Mouse (Mus musculus): ENCODE measurements around the gene Sipa1l1.

- TF ChIP-seq POLR2A (IDR thresholded peaks at IDR 0.05; ENCODE audit: borderline replicate concordance, insufficient read depth, low read length) (no peak), CTCF (IDR thresholded peaks at IDR 0.05; ENCODE audit: borderline replicate concordance, insufficient read depth, low read depth, low read length) (no peak)
Observed at GRCm38 (mm10) chr12:82467234-82467633, 298.1 kb downstream of the Sipa1l1 start.

All from cerebellum, adult 2 months (tissue).